Mouse (Mus musculus): ENCODE results near the gene Kansl1. TPM values are rescaled to one million over a fixed set of nuclear protein-coding genes. Genes with fewer than 3 reads are reported as not detected.

Gene Kansl1
- polyA plus RNA-seq, 1 experiment from 2014 or later = 28.2 TPM

DNA sequence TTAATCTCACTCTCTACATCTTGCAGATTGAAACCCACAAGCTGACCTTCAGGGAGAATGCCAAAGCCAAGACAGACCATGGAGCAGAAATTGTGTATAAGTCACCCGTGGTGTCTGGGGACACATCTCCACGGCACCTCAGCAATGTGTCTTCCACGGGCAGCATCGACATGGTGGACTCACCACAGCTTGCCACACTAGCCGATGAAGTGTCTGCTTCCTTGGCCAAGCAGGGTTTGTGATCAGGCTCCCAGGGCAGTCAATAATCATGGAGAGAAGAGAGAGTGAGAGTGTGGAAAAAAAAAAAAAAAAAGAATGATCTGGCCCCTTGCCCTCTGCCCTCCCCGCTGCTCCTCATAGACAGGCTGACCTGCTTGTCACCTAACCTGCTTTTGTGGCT lies 140.7 kb downstream of the Kansl1 start:
- no peaks in the 10 kb centered on the region for H3K4me1 ChIP-seq (ENCODE audit: control insufficient read depth, insufficient read depth, low read length)
- WGBS = 87% methylated on average over 6 of the region's 6 CpGs
- no peak overlapping the region for H3K4me2 ChIP-seq (ENCODE audit: low read length)
- H3K9ac ChIP-seq (ENCODE audit: low read depth, low read length) = no peak overlapping the region
- no peak overlapping the region for H3K27ac ChIP-seq (ENCODE audit: low read length)
- no peak overlapping the region for H3K4me3 ChIP-seq (ENCODE audit: low read depth, low read length)
- H3K27me3 ChIP-seq (ENCODE audit: control insufficient read depth, insufficient read depth, low read depth, low read length) = no peaks in the 10 kb centered on the region
- H3K36me3 ChIP-seq (ENCODE audit: control insufficient read depth, insufficient read depth, low read length) = peaks cover 32% of the 10 kb centered on the region
- no peak for ATAC-seq
- H3K9me3 ChIP-seq (replicated peaks; ENCODE audit: control insufficient read depth, low read length, poor library complexity, severe bottlenecking) = no peaks in the 10 kb centered on the region

GRCm38 (mm10) chr11:104327462-104327861 lies 141.2 kb downstream of the Kansl1 start:
- H3K4me3 ChIP-seq (ENCODE audit: low read depth, low read length) = no peak overlapping the region
- no peak overlapping the region for H3K9ac ChIP-seq (ENCODE audit: low read depth, low read length)
- H3K27ac ChIP-seq (ENCODE audit: low read length) = no peak overlapping the region
- no peaks in the 10 kb centered on the region for H3K9me3 ChIP-seq (replicated peaks; ENCODE audit: control insufficient read depth, low read length, poor library complexity, severe bottlenecking)
- peaks cover 34% of the 10 kb centered on the region for H3K36me3 ChIP-seq (ENCODE audit: control insufficient read depth, insufficient read depth, low read length)
- 100% methylated on average over 1 of the region's 1 CpGs for WGBS
- no peak overlapping the region for H3K4me2 ChIP-seq (ENCODE audit: low read length)
- H3K27me3 ChIP-seq (ENCODE audit: control insufficient read depth, insufficient read depth, low read depth, low read length) = no peaks in the 10 kb centered on the region
- no peak for ATAC-seq
- H3K4me1 ChIP-seq (ENCODE audit: control insufficient read depth, insufficient read depth, low read length) = no peaks in the 10 kb centered on the region

DNA sequence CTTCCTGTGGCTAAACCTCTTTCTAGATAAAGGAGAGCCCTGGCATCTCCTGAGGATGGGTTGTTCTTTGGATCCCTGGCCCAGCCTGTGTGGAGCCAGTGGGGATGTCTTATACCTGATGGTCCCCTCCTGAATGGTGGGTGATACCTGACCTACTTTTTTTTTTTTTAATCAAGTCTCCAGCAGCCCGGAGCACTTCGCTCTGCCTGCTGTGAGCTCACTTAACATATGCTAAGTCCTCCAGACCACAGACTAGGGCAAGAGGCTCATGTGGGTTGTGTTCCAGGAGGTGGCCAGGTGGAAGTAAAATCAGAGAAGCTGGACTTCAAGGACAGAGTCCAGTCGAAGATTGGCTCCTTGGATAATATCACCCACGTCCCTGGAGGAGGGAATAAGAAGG lies 146.5 kb downstream of the Kansl1 start:
- H3K27ac ChIP-seq (ENCODE audit: low read length) = no peak overlapping the region
- H3K4me3 ChIP-seq (ENCODE audit: low read depth, low read length) = no peak overlapping the region
- peaks cover 18% of the 10 kb centered on the region for H3K4me1 ChIP-seq (ENCODE audit: control insufficient read depth, insufficient read depth, low read length)
- H3K27me3 ChIP-seq (ENCODE audit: control insufficient read depth, insufficient read depth, low read depth, low read length) = no peaks in the 10 kb centered on the region
- 26% methylated on average over 4 of the region's 4 CpGs for WGBS
- H3K4me2 ChIP-seq (ENCODE audit: low read length) = no peak overlapping the region
- no peaks in the 10 kb centered on the region for H3K9me3 ChIP-seq (replicated peaks; ENCODE audit: control insufficient read depth, low read length, poor library complexity, severe bottlenecking)
- H3K36me3 ChIP-seq (ENCODE audit: control insufficient read depth, insufficient read depth, low read length) = peaks cover 20% of the 10 kb centered on the region
- no peak overlapping the region for H3K9ac ChIP-seq (ENCODE audit: low read depth, low read length)
- no peak for ATAC-seq

DNA sequence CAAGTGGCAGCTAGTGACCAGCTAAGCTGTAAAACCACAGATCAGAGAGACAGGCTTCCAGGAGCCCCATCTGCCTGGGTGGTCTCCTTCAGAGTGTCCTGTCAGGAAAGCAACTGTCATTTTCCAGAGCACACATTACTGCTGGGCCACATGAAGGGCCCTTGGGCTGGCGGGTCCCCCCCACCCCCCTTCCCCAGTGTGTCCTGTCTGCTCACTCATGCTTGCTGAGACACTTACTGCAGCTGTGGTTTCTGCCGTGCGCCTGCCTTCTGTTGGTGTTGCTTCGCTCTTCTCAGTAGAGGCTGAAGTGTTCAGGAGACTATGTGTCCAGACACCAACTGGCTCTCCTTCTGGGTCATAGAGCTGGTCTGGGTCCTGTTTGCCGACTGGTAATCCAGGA lies 148.2 kb downstream of the Kansl1 start:
- H3K9ac ChIP-seq (ENCODE audit: low read depth, low read length) = no peak overlapping the region
- H3K4me2 ChIP-seq (ENCODE audit: low read length) = no peak overlapping the region
- 53% methylated on average over 5 of the region's 5 CpGs for WGBS
- H3K9me3 ChIP-seq (replicated peaks; ENCODE audit: control insufficient read depth, low read length, poor library complexity, severe bottlenecking) = no peaks in the 10 kb centered on the region
- ATAC-seq = no peak
- peaks cover 18% of the 10 kb centered on the region for H3K4me1 ChIP-seq (ENCODE audit: control insufficient read depth, insufficient read depth, low read length)
- H3K4me3 ChIP-seq (ENCODE audit: low read depth, low read length) = no peak overlapping the region
- no peaks in the 10 kb centered on the region for H3K27me3 ChIP-seq (ENCODE audit: control insufficient read depth, insufficient read depth, low read depth, low read length)
- H3K36me3 ChIP-seq (ENCODE audit: control insufficient read depth, insufficient read depth, low read length) = peaks cover 13% of the 10 kb centered on the region; the same call in 1 of the 2 replicates
- H3K27ac ChIP-seq (ENCODE audit: low read length) = no peak overlapping the region

GRCm38 (mm10) chr11:104318940-104319781 lies 149.5 kb downstream of the Kansl1 start:
- peak overlapping the region; percentile 49; the same call in 1 of the 2 replicates for H3K9ac ChIP-seq (ENCODE audit: low read depth, low read length)
- no peaks in the 10 kb centered on the region for H3K27me3 ChIP-seq (ENCODE audit: control insufficient read depth, insufficient read depth, low read depth, low read length)
- H3K4me3 ChIP-seq (ENCODE audit: low read depth, low read length) = peak overlapping the region; percentile 22
- H3K4me2 ChIP-seq (ENCODE audit: low read length) = peak overlapping the region; percentile 50
- no peaks in the 10 kb centered on the region for H3K9me3 ChIP-seq (replicated peaks; ENCODE audit: control insufficient read depth, low read length, poor library complexity, severe bottlenecking)
- peaks cover 9% of the 10 kb centered on the region; the same call in 1 of the 2 replicates for H3K36me3 ChIP-seq (ENCODE audit: control insufficient read depth, insufficient read depth, low read length)
- ATAC-seq = peak; percentile 52
- 3% methylated on average over 24 of the region's 24 CpGs for WGBS
- H3K27ac ChIP-seq (ENCODE audit: low read length) = peak overlapping the region; percentile 44
- peaks cover 18% of the 10 kb centered on the region for H3K4me1 ChIP-seq (ENCODE audit: control insufficient read depth, insufficient read depth, low read length)

- Histone ChIP-seq H3K4me3 (ENCODE audit: low read depth, low read length) (no peak overlapping the region), H3K9me3 (replicated peaks; ENCODE audit: control insufficient read depth, low read length, poor library complexity, severe bottlenecking) (no peaks in the 10 kb centered on the region), H3K36me3 (ENCODE audit: control insufficient read depth, insufficient read depth, low read length) (peaks cover 13% of the 10 kb centered on the region; the same call in 1 of the 2 replicates), H3K4me1 (ENCODE audit: control insufficient read depth, insufficient read depth, low read length) (peaks cover 18% of the 10 kb centered on the region), H3K9ac (ENCODE audit: low read depth, low read length) (no peak overlapping the region), H3K27ac (ENCODE audit: low read length) (no peak overlapping the region), H3K4me2 (ENCODE audit: low read length) (no peak overlapping the region), H3K27me3 (ENCODE audit: control insufficient read depth, insufficient read depth, low read depth, low read length) (no peaks in the 10 kb centered on the region)
- WGBS = 87% methylated on average over 3 of the region's 3 CpGs
- ATAC-seq = no peak
Measured at GRCm38 (mm10) chr11:104317631-104318030, 151.0 kb downstream of the Kansl1 start.

DNA sequence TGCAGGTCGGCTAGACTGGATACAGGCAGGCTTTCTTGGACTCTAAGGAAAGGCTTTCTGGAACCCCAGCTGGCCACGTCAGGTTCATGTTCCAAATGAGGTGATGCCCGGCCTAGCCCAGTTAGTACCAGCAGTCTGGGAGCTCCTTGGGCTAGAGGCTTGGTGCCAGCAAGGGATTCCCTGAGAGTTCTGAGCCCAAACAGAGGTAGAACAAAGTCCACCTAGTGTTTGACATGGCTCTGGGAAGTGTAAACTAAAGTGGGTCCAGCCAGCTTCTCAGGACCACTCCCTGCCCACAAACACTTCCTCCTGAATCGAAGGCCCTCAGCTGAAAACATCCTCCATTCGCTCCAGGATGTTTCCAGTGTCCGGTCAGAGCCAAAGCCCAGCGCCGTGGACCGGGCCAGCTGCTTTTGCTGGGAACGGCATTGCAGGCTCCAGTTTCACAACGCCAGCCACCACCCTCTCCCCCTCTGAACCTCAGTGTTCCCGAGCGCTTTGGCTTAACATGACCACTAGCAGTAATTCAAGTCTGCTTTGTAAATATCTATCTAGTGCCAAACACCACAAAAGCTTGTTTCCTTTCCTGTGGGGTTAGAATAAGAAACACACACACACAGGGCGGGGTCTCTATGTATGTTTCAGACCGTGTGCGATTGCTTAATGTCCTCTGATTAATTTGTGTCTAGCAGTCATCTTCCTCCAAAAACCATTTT lies 151.8 kb downstream of the Kansl1 start:
- WGBS = 76% methylated on average over 16 of the region's 16 CpGs
- Histone ChIP-seq H3K4me2 (ENCODE audit: low read length) (no peak overlapping the region), H3K27me3 (ENCODE audit: control insufficient read depth, insufficient read depth, low read depth, low read length) (no peaks in the 10 kb centered on the region), H3K4me1 (ENCODE audit: control insufficient read depth, insufficient read depth, low read length) (peaks cover 18% of the 10 kb centered on the region), H3K27ac (ENCODE audit: low read length) (no peak overlapping the region), H3K4me3 (ENCODE audit: low read depth, low read length) (no peak overlapping the region), H3K9me3 (replicated peaks; ENCODE audit: control insufficient read depth, low read length, poor library complexity, severe bottlenecking) (no peaks in the 10 kb centered on the region), H3K36me3 (ENCODE audit: control insufficient read depth, insufficient read depth, low read length) (0 out of 2 replicates have a peak, but pooled peaks cover 8% of the 10 kb centered on the region), H3K9ac (ENCODE audit: low read depth, low read length) (no peak overlapping the region)
- ATAC-seq = no peak

- 6% methylated on average over 6 of the region's 6 CpGs for WGBS
- Histone ChIP-seq H3K27ac (ENCODE audit: low read length) (no peak overlapping the region), H3K4me2 (ENCODE audit: low read length) (no peak overlapping the region), H3K9ac (ENCODE audit: low read depth, low read length) (no peak overlapping the region), H3K27me3 (ENCODE audit: control insufficient read depth, insufficient read depth, low read depth, low read length) (no peaks in the 10 kb centered on the region), H3K9me3 (replicated peaks; ENCODE audit: control insufficient read depth, low read length, poor library complexity, severe bottlenecking) (no peaks in the 10 kb centered on the region), H3K4me3 (ENCODE audit: low read depth, low read length) (no peak overlapping the region), H3K4me1 (ENCODE audit: control insufficient read depth, insufficient read depth, low read length) (peaks cover 18% of the 10 kb centered on the region), H3K36me3 (ENCODE audit: control insufficient read depth, insufficient read depth, low read length) (peaks cover 16% of the 10 kb centered on the region)
- peak; percentile 41; the same call in 1 of the 2 replicates for ATAC-seq
Measured at GRCm38 (mm10) chr11:104315703-104316102, 153.0 kb downstream of the Kansl1 start.

DNA sequence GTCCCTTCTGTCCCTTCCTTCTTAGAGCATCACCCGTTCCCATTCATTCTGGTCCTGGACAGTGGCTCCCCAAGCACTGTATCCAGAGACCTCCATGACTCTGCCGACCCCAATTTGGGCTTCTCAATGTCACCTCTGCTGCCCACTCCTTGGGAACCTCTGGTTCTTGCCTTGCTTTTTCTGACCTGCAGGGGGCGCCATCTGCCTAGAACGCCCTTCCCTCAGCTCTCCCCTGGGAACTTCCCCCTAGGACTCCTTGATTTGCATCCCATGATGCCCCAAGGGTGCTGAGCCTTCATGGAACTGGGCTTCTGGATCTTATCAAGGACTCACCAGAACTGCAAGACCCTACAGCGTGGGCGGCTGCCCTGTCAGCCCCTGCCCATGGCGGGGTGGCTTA lies 157.0 kb downstream of the Kansl1 start:
- Histone ChIP-seq H3K36me3 (ENCODE audit: control insufficient read depth, insufficient read depth, low read length) (peaks cover 34% of the 10 kb centered on the region), H3K4me1 (ENCODE audit: control insufficient read depth, insufficient read depth, low read length) (no peaks in the 10 kb centered on the region), H3K9ac (ENCODE audit: low read depth, low read length) (no peak overlapping the region), H3K9me3 (replicated peaks; ENCODE audit: control insufficient read depth, low read length, poor library complexity, severe bottlenecking) (no peaks in the 10 kb centered on the region), H3K4me2 (ENCODE audit: low read length) (no peak overlapping the region), H3K27me3 (ENCODE audit: control insufficient read depth, insufficient read depth, low read depth, low read length) (no peaks in the 10 kb centered on the region), H3K27ac (ENCODE audit: low read length) (no peak overlapping the region), H3K4me3 (ENCODE audit: low read depth, low read length) (no peak overlapping the region)
- no peak for ATAC-seq
- WGBS = 70% methylated on average over 7 of the region's 7 CpGs

Data from midbrain, embryonic 16.5 days (tissue).